Mouse (Mus musculus) embryonic facial prominence, embryonic 13.5 days (tissue): Measurements from ENCODE around the gene Mpzl2. TPM values are rescaled to one million over a fixed set of nuclear protein-coding genes. Genes with fewer than 3 reads are reported as not detected.

Source experiments
- ATAC-seq: fragments of 200-750 bp; cut with Nextera tagmentation; 2 replicates; pipeline ENCODE4 v1.8.0; 2017; ENCODE audit warnings: low read depth; ENCODE audit not compliant: insufficient number of reproducible peaks, insufficient read depth, low FRiP score, low TSS enrichment
- H3K27ac ChIP-seq: fragments of 300-500 bp; sonication (generic); 2 replicates; pipeline ENCODE4 v1.5.1; 2015; ENCODE audit warnings: moderate library complexity, mild to moderate bottlenecking, inconsistent platforms
- H3K27me3 ChIP-seq: fragments of 300-500 bp; sonication (generic); 2 replicates; pipeline ENCODE4 v1.6.1; 2015; ENCODE audit warnings: mild to moderate bottlenecking, inconsistent platforms
- H3K36me3 ChIP-seq: fragments of 300-500 bp; sonication (generic); 2 replicates; pipeline ENCODE4 v1.6.1; 2015; ENCODE audit warnings: mild to moderate bottlenecking, inconsistent platforms
- H3K4me1 ChIP-seq: fragments of 300-500 bp; sonication (generic); 2 replicates; pipeline ENCODE4 v1.6.1; 2015; ENCODE audit warnings: inconsistent platforms
- H3K4me2 ChIP-seq: fragments of 300-500 bp; sonication (generic); 2 replicates; pipeline ENCODE4 v1.6.1; 2015; ENCODE audit warnings: moderate library complexity, mild to moderate bottlenecking, inconsistent platforms
- H3K4me3 ChIP-seq: fragments of 300-500 bp; sonication (generic); 2 replicates; pipeline ENCODE4 v1.5.1; 2015; ENCODE audit warnings: mild to moderate bottlenecking, inconsistent platforms
- H3K9ac ChIP-seq: fragments of 300-500 bp; sonication (generic); 2 replicates; pipeline ENCODE4 v1.6.1; 2015; ENCODE audit warnings: mild to moderate bottlenecking, inconsistent platforms
- H3K9me3 ChIP-seq: fragments of 300-500 bp; sonication (generic); 2 replicates; pipeline ENCODE4 v1.6.1; 2016; ENCODE audit warnings: inconsistent platforms
- WGBS: fragments of 180-500 bp; shearing (Covaris S2); methylation state at CpG from one replicate; pipeline ENCODE4 v1.1.7; 2015; ENCODE audit warnings: mixed read lengths; 5-methylcytosine and 5-hydroxymethylcytosine counted together
- polyA plus RNA-seq: library from polyadenylated mRNA; unstranded; fragments of >200 nt; fragmentation: Nextera tagmentation; extraction: Ambion mirVana; gene quantifications from 2 replicates; pipeline ENCODE4 v1.2.1, GENCODE M21; 2015

The Mpzl2 gene
- polyA plus RNA-seq, 1 experiment from 2014 or later: 18.8 TPM

- Histone ChIP-seq H3K27ac (no peak overlapping the region), H3K4me2 (no peak overlapping the region), H3K4me1 (no peaks in the 10 kb centered on the region), H3K27me3 (peaks cover 53% of the 10 kb centered on the region), H3K9me3 (no peaks in the 10 kb centered on the region), H3K9ac (no peak overlapping the region), H3K4me3 (no peak overlapping the region), H3K36me3 (no peaks in the 10 kb centered on the region)
- 17% methylated on average over 5 of the region's 5 CpGs for WGBS
- no peak for ATAC-seq
These were observed 18.8 kb downstream of the Mpzl2 start for GRCm38 (mm10) chr9:45058304-45058940.

GRCm38 (mm10) chr9:45060151-45060550 lies 20.6 kb downstream of the Mpzl2 start:
- 27% methylated on average over 7 of the region's 7 CpGs for WGBS
- H3K27ac ChIP-seq: no peak overlapping the region
- no peak for ATAC-seq
- H3K4me2 ChIP-seq: no peak overlapping the region
- no peak overlapping the region for H3K4me3 ChIP-seq
- H3K36me3 ChIP-seq: no peaks in the 10 kb centered on the region
- no peaks in the 10 kb centered on the region for H3K9me3 ChIP-seq
- peaks cover 47% of the 10 kb centered on the region for H3K27me3 ChIP-seq
- no peaks in the 10 kb centered on the region for H3K4me1 ChIP-seq
- no peak overlapping the region for H3K9ac ChIP-seq

- Histone ChIP-seq H3K27ac (no peak overlapping the region), H3K9ac (no peak overlapping the region), H3K9me3 (no peaks in the 10 kb centered on the region), H3K4me2 (no peak overlapping the region), H3K4me1 (no peaks in the 10 kb centered on the region), H3K27me3 (peaks cover 35% of the 10 kb centered on the region), H3K4me3 (no peak overlapping the region), H3K36me3 (no peaks in the 10 kb centered on the region)
- no peak for ATAC-seq
- WGBS: 69% methylated on average over 3 of the region's 3 CpGs
These were observed 23.1 kb downstream of the Mpzl2 start for GRCm38 (mm10) chr9:45062677-45063076.

- H3K9me3 ChIP-seq: no peaks in the 10 kb centered on the region
- peaks cover 19% of the 10 kb centered on the region for H3K27me3 ChIP-seq
- H3K4me2 ChIP-seq: no peak overlapping the region
- H3K27ac ChIP-seq: no peak overlapping the region
- WGBS: 68% methylated on average over 6 of the region's 6 CpGs
- no peak overlapping the region for H3K4me3 ChIP-seq
- no peak overlapping the region for H3K9ac ChIP-seq
- H3K36me3 ChIP-seq: no peaks in the 10 kb centered on the region
- no peak for ATAC-seq
- no peaks in the 10 kb centered on the region for H3K4me1 ChIP-seq
These were observed 24.8 kb downstream of the Mpzl2 start for GRCm38 (mm10) chr9:45064421-45064820.

GRCm38 (mm10) chr9:45066735-45067134 lies 27.1 kb downstream of the Mpzl2 start:
- Histone ChIP-seq H3K9ac (no peak overlapping the region), H3K4me3 (no peak overlapping the region), H3K27me3 (0 out of 2 replicates have a peak, but pooled peaks cover 4% of the 10 kb centered on the region), H3K36me3 (no peaks in the 10 kb centered on the region), H3K4me2 (no peak overlapping the region), H3K4me1 (no peaks in the 10 kb centered on the region), H3K27ac (no peak overlapping the region), H3K9me3 (no peaks in the 10 kb centered on the region)
- 76% methylated on average over 4 of the region's 4 CpGs for WGBS
- no peak for ATAC-seq

- Histone ChIP-seq H3K9ac (no peak overlapping the region), H3K27me3 (no peaks in the 10 kb centered on the region), H3K4me3 (no peak overlapping the region), H3K4me2 (no peak overlapping the region), H3K9me3 (no peaks in the 10 kb centered on the region), H3K36me3 (no peaks in the 10 kb centered on the region), H3K27ac (no peak overlapping the region), H3K4me1 (no peaks in the 10 kb centered on the region)
- WGBS: 54% methylated on average over 3 of the region's 3 CpGs
- no peak for ATAC-seq
These were observed 32.2 kb downstream of the Mpzl2 start for GRCm38 (mm10) chr9:45071800-45072199.

GRCm38 (mm10) chr9:45077859-45078258 lies 38.3 kb downstream of the Mpzl2 start:
- Histone ChIP-seq H3K9me3 (no peaks in the 10 kb centered on the region), H3K9ac (no peak overlapping the region), H3K27ac (no peak overlapping the region), H3K27me3 (peaks cover 7% of the 10 kb centered on the region; the same call in 1 of the 2 replicates), H3K36me3 (no peaks in the 10 kb centered on the region), H3K4me3 (no peak overlapping the region), H3K4me1 (no peaks in the 10 kb centered on the region), H3K4me2 (no peak overlapping the region)
- WGBS: 78% methylated on average over 3 of the region's 3 CpGs
- no peak for ATAC-seq

GRCm38 (mm10) chr9:45079011-45079410 lies 39.4 kb downstream of the Mpzl2 start, which contains the start of gene Jaml:
Gene Jaml (plus strand): TSS chr9:45079183.
- Histone ChIP-seq H3K9ac (no peak within 1 kb of the TSS), H3K4me2 (no peak within 1 kb of the TSS), H3K4me1 (no peaks in the 10 kb centered on the region), H3K9me3 (no peaks in the 10 kb centered on the region), H3K36me3 (no peaks in the 10 kb centered on the region), H3K4me3 (no peak within 1 kb of the TSS), H3K27me3 (peaks cover 7% of the 10 kb centered on the region; the same call in 1 of the 2 replicates), H3K27ac (no peak within 1 kb of the TSS)
- 83% methylated on average over 5 of the region's 5 CpGs for WGBS
- ATAC-seq: no peak

- no peak for ATAC-seq
- Histone ChIP-seq H3K9ac (no peak overlapping the region), H3K27me3 (peaks cover 15% of the 10 kb centered on the region; the same call in 1 of the 2 replicates), H3K9me3 (no peaks in the 10 kb centered on the region), H3K4me2 (no peak overlapping the region), H3K4me3 (no peak overlapping the region), H3K4me1 (no peaks in the 10 kb centered on the region), H3K27ac (no peak overlapping the region), H3K36me3 (no peaks in the 10 kb centered on the region)
- WGBS: 86% methylated on average over 3 of the region's 3 CpGs
These were observed 43.5 kb downstream of the Mpzl2 start for GRCm38 (mm10) chr9:45083132-45083531.

- H3K4me2 ChIP-seq: no peak overlapping the region
- 71% methylated on average over 5 of the region's 5 CpGs for WGBS
- no peaks in the 10 kb centered on the region for H3K36me3 ChIP-seq
- no peaks in the 10 kb centered on the region for H3K4me1 ChIP-seq
- no peak overlapping the region for H3K27ac ChIP-seq
- no peak for ATAC-seq
- H3K9ac ChIP-seq: no peak overlapping the region
- no peak overlapping the region for H3K4me3 ChIP-seq
- H3K27me3 ChIP-seq: peaks cover 18% of the 10 kb centered on the region; the same call in 1 of the 2 replicates
- H3K9me3 ChIP-seq: no peaks in the 10 kb centered on the region
These were observed 45.0 kb downstream of the Mpzl2 start for GRCm38 (mm10) chr9:45084556-45084955.

- Histone ChIP-seq H3K4me2 (no peak overlapping the region), H3K27ac (no peak overlapping the region), H3K36me3 (no peaks in the 10 kb centered on the region), H3K9ac (no peak overlapping the region), H3K4me1 (no peaks in the 10 kb centered on the region), H3K9me3 (no peaks in the 10 kb centered on the region), H3K4me3 (no peak overlapping the region), H3K27me3 (peaks cover 18% of the 10 kb centered on the region; the same call in 1 of the 2 replicates)
- ATAC-seq: no peak
- WGBS: 75% methylated on average over 12 of the region's 12 CpGs
These were observed 46.4 kb downstream of the Mpzl2 start for GRCm38 (mm10) chr9:45085741-45086690.

GRCm38 (mm10) chr9:45088040-45088439 lies 48.4 kb downstream of the Mpzl2 start:
- Histone ChIP-seq H3K9me3 (no peaks in the 10 kb centered on the region), H3K4me1 (no peaks in the 10 kb centered on the region), H3K27me3 (0 out of 2 replicates have a peak, but pooled peaks cover 15% of the 10 kb centered on the region), H3K36me3 (no peaks in the 10 kb centered on the region), H3K4me2 (no peak overlapping the region), H3K4me3 (no peak overlapping the region), H3K9ac (no peak overlapping the region), H3K27ac (no peak overlapping the region)
- no peak for ATAC-seq
